Mouse (Mus musculus) embryonic facial prominence, embryonic 14.5 days (tissue): ENCODE results near the gene Mrtfa. TPM values are rescaled to one million over a fixed set of nuclear protein-coding genes. Genes with fewer than 3 reads are reported as not detected.
A peak's percentile ranks its signal among the peaks of the same experiment; 100 is the strongest.

ENCODE experiments used
- ATAC-seq: fragments of 200-750 bp; cut with Nextera tagmentation; 2 replicates; pipeline ENCODE4 v1.8.0; 2017; ENCODE audit warnings: low read depth, moderate number of reproducible peaks, moderate TSS enrichment
- DNase-seq: peaks from one replicate; pipeline ENCODE4 v3.0.0-alpha.2; 2015; ENCODE audit warnings: low spot score
- H3K27ac ChIP-seq: fragments of 300-500 bp; sonication (generic); replicated peaks from 2 replicates; pipeline ENCODE4 v1.5.1; 2014; ENCODE audit warnings: low read depth, mild to moderate bottlenecking, low read length, moderate library complexity
- H3K27me3 ChIP-seq: fragments of 300-500 bp; sonication (generic); replicated peaks from 2 replicates; pipeline ENCODE4 v1.6.1; 2014; ENCODE audit warnings: low read length; ENCODE audit not compliant: control insufficient read depth, insufficient read depth
- H3K36me3 ChIP-seq: fragments of 300-500 bp; sonication (generic); 2 replicates; pipeline ENCODE4 v1.6.1; 2014; ENCODE audit warnings: low read length, mixed read lengths; ENCODE audit not compliant: control insufficient read depth, insufficient read depth
- H3K4me1 ChIP-seq: fragments of 300-500 bp; sonication (generic); 2 replicates; pipeline ENCODE4 v1.6.1; 2014; ENCODE audit warnings: antibody characterized with exemption, low read length; ENCODE audit not compliant: control insufficient read depth, insufficient read depth
- H3K4me2 ChIP-seq: fragments of 300-500 bp; sonication (generic); 2 replicates; pipeline ENCODE4 v1.6.1; 2014; ENCODE audit warnings: low read depth, mild to moderate bottlenecking, low read length, moderate library complexity, mixed read lengths
- H3K4me3 ChIP-seq: fragments of 300-500 bp; sonication (generic); 2 replicates; pipeline ENCODE4 v1.5.1; 2014; ENCODE audit warnings: low read depth, mild to moderate bottlenecking, low read length
- H3K9ac ChIP-seq: fragments of 300-500 bp; sonication (generic); 2 replicates; pipeline ENCODE4 v1.6.1; 2014; ENCODE audit warnings: low read depth, mild to moderate bottlenecking, low read length, moderate library complexity, mixed read lengths
- H3K9me3 ChIP-seq: fragments of 300-500 bp; sonication (generic); 2 replicates; pipeline ENCODE4 v1.6.1; 2016; ENCODE audit warnings: low read length; ENCODE audit not compliant: control insufficient read depth
- WGBS: fragments of 180-500 bp; shearing (Covaris S2); extraction: QIAGEN DNeasy Blood & Tissue Kit; methylation state at CpG from one replicate; pipeline ENCODE4 v1.1.7; 2014; 5-methylcytosine and 5-hydroxymethylcytosine counted together
- polyA plus RNA-seq: library from polyadenylated mRNA; unstranded; fragments of >200 nt; fragmentation: Nextera tagmentation; extraction: Ambion mirVana; gene quantifications from 2 replicates; pipeline ENCODE4 v1.2.1, GENCODE M21; 2014

The Mrtfa gene
- polyA plus RNA-seq, 1 experiment from 2014 or later: 28.6 TPM

- Histone ChIP-seq H3K27ac (no peak overlapping the region), H3K4me2 (no peak overlapping the region), H3K4me1 (peaks cover 23% of the 10 kb centered on the region), H3K4me3 (no peak overlapping the region), H3K36me3 (no peaks in the 10 kb centered on the region), H3K27me3 (no peaks in the 10 kb centered on the region), H3K9me3 (no peaks in the 10 kb centered on the region), H3K9ac (no peak overlapping the region)
- no peak for DNase-seq
- no peak for ATAC-seq
- WGBS: 97% methylated on average over 2 of the region's 2 CpGs
Measured at GRCm38 (mm10) chr15:81133781-81134180, 56.8 kb downstream of the Mrtfa start.

- ATAC-seq (no peak), DNase-seq (no peak)
- Histone ChIP-seq H3K27me3 (no peaks in the 10 kb centered on the region), H3K4me1 (peaks cover 19% of the 10 kb centered on the region; the same call in 1 of the 2 replicates), H3K9ac (no peak overlapping the region), H3K27ac (no peak overlapping the region), H3K9me3 (no peaks in the 10 kb centered on the region), H3K4me3 (no peak overlapping the region), H3K36me3 (no peaks in the 10 kb centered on the region), H3K4me2 (no peak overlapping the region)
- 93% methylated on average over 5 of the region's 5 CpGs for WGBS
Measured at GRCm38 (mm10) chr15:81131152-81131551, 59.4 kb downstream of the Mrtfa start.

GRCm38 (mm10) chr15:81129970-81130369, 60.6 kb downstream of the Mrtfa start:
- Histone ChIP-seq H3K27me3 (no peaks in the 10 kb centered on the region), H3K4me2 (no peak overlapping the region), H3K4me1 (peaks cover 19% of the 10 kb centered on the region; the same call in 1 of the 2 replicates), H3K9ac (no peak overlapping the region), H3K4me3 (no peak overlapping the region), H3K36me3 (no peaks in the 10 kb centered on the region), H3K27ac (0 out of 2 replicates have a peak overlapping the region, but pooled peaks have one; percentile 2), H3K9me3 (no peaks in the 10 kb centered on the region)
- ATAC-seq: 0 out of 2 replicates have a peak, but pooled peaks have one; percentile 23
- WGBS: 62% methylated on average over 8 of the region's 8 CpGs
- peak; percentile 52 for DNase-seq

- ATAC-seq: peak; percentile 86
- no peak overlapping the region for H3K4me3 ChIP-seq
- no peak overlapping the region for H3K27ac ChIP-seq
- H3K4me2 ChIP-seq: no peak overlapping the region
- no peaks in the 10 kb centered on the region for H3K36me3 ChIP-seq
- peaks cover 19% of the 10 kb centered on the region; the same call in 1 of the 2 replicates for H3K4me1 ChIP-seq
- H3K27me3 ChIP-seq: no peaks in the 10 kb centered on the region
- peak; percentile 84 for DNase-seq
- WGBS: 52% methylated on average over 5 of the region's 5 CpGs
- no peaks in the 10 kb centered on the region for H3K9me3 ChIP-seq
- H3K9ac ChIP-seq: no peak overlapping the region
Measured at GRCm38 (mm10) chr15:81128155-81128838, 62.3 kb downstream of the Mrtfa start.

GRCm38 (mm10) chr15:81124282-81124681, 66.3 kb downstream of the Mrtfa start:
- WGBS: 100% methylated on average over 2 of the region's 2 CpGs
- H3K4me3 ChIP-seq: no peak overlapping the region
- no peak overlapping the region for H3K4me2 ChIP-seq
- H3K9me3 ChIP-seq: no peaks in the 10 kb centered on the region
- no peak for ATAC-seq
- no peak overlapping the region for H3K27ac ChIP-seq
- H3K9ac ChIP-seq: no peak overlapping the region
- DNase-seq: no peak
- H3K27me3 ChIP-seq: no peaks in the 10 kb centered on the region
- H3K36me3 ChIP-seq: no peaks in the 10 kb centered on the region
- H3K4me1 ChIP-seq: peaks cover 8% of the 10 kb centered on the region; the same call in 1 of the 2 replicates

- no peak for ATAC-seq
Measured at GRCm38 (mm10) chr15:81123122-81123521, 67.4 kb downstream of the Mrtfa start.

GRCm38 (mm10) chr15:81122535-81122934, 68.0 kb downstream of the Mrtfa start:
- H3K4me3 ChIP-seq: no peak overlapping the region
- no peak overlapping the region for H3K9ac ChIP-seq
- H3K9me3 ChIP-seq: no peaks in the 10 kb centered on the region
- H3K36me3 ChIP-seq: no peaks in the 10 kb centered on the region
- WGBS: 28% methylated on average over 3 of the region's 4 CpGs
- DNase-seq (peak; percentile 52), ATAC-seq (0 out of 2 replicates have a peak, but pooled peaks have one; percentile 22)
- no peaks in the 10 kb centered on the region for H3K27me3 ChIP-seq
- H3K4me1 ChIP-seq: no peaks in the 10 kb centered on the region
- H3K4me2 ChIP-seq: no peak overlapping the region
- H3K27ac ChIP-seq: no peak overlapping the region

More at GRCm38 (mm10) chr15:81123122-81123521, 67.4 kb downstream of the Mrtfa start:
- H3K36me3 ChIP-seq: no peaks in the 10 kb centered on the region
- H3K4me3 ChIP-seq: no peak overlapping the region
- H3K9ac ChIP-seq: no peak overlapping the region
- WGBS: 74% methylated on average over 5 of the region's 5 CpGs
- peaks cover 4% of the 10 kb centered on the region; the same call in 1 of the 2 replicates for H3K4me1 ChIP-seq
- H3K9me3 ChIP-seq: no peaks in the 10 kb centered on the region
- DNase-seq: no peak
- H3K27ac ChIP-seq: no peak overlapping the region
- no peaks in the 10 kb centered on the region for H3K27me3 ChIP-seq
- H3K4me2 ChIP-seq: no peak overlapping the region

GRCm38 (mm10) chr15:81122078-81122477, 68.5 kb downstream of the Mrtfa start:
- 70% methylated on average over 2 of the region's 2 CpGs for WGBS
- Histone ChIP-seq H3K9ac (no peak overlapping the region), H3K9me3 (no peaks in the 10 kb centered on the region), H3K27ac (0 out of 2 replicates have a peak overlapping the region, but pooled peaks have one; percentile 3), H3K4me1 (no peaks in the 10 kb centered on the region), H3K27me3 (no peaks in the 10 kb centered on the region), H3K4me3 (no peak overlapping the region), H3K4me2 (no peak overlapping the region), H3K36me3 (no peaks in the 10 kb centered on the region)
- ATAC-seq (no peak), DNase-seq (no peak)

GRCm38 (mm10) chr15:81120946-81121345, 69.6 kb downstream of the Mrtfa start:
- 71% methylated on average over 7 of the region's 7 CpGs for WGBS
- H3K4me1 ChIP-seq: no peaks in the 10 kb centered on the region
- H3K27me3 ChIP-seq: no peaks in the 10 kb centered on the region
- no peak overlapping the region for H3K9ac ChIP-seq
- no peak overlapping the region for H3K4me3 ChIP-seq
- ATAC-seq (no peak), DNase-seq (no peak)
- no peaks in the 10 kb centered on the region for H3K9me3 ChIP-seq
- no peak overlapping the region for H3K4me2 ChIP-seq
- peaks cover 6% of the 10 kb centered on the region; the same call in 1 of the 2 replicates for H3K36me3 ChIP-seq
- no peak overlapping the region for H3K27ac ChIP-seq
